ENCODE assay signal across 27 mouse cellular contexts in genomic region chr1:169637251-169637750, GRCm38 (mm10). TPM values are rescaled to one million over a fixed set of nuclear protein-coding genes. Genes with fewer than 3 reads are reported as not detected.
DNase-seq lines count a peak whose midpoint lies in the region; ATAC-seq and TF ChIP-seq lines count a peak whose summit lies in the region.
"Had no signal": no experiment of that assay in that cellular context is flagged by ENCODE, and none has a peak within 500 bp of the region (broad histone marks: within the 10 kb centered on the region; RNA-seq: fewer than 3 reads in every experiment).

No protein-coding gene starts in this region.

- no peaks in the 10 kb centered on the region for H3K36me3 ChIP-seq in kidney, postnatal 0 days (ENCODE audit: insufficient read depth, low read length)
- no peaks in the 10 kb centered on the region for H3K36me3 ChIP-seq in kidney, embryonic 16.5 days (ENCODE audit: insufficient read depth, low read length)
- H3K36me3 ChIP-seq: embryonic facial prominence, embryonic 10.5 days; embryonic facial prominence, embryonic 15.5 days; forebrain, embryonic 12.5 days; midbrain, embryonic 10.5 days; stomach, embryonic 15.5 days had no signal

- no peaks in the 10 kb centered on the region for H3K27me3 ChIP-seq in kidney, postnatal 0 days (ENCODE audit: insufficient read depth, low read length)
- H3K27me3 ChIP-seq in kidney, embryonic 16.5 days (ENCODE audit: insufficient read depth, low read length) = no peaks in the 10 kb centered on the region
- H3K27me3 ChIP-seq: embryonic facial prominence, embryonic 15.5 days; forebrain, embryonic 12.5 days; stomach, embryonic 15.5 days had no signal

- no peak overlapping the region for H3K27ac ChIP-seq in kidney, postnatal 0 days
- no peak overlapping the region for H3K27ac ChIP-seq in kidney, embryonic 16.5 days (ENCODE audit: low read length)
- H3K27ac ChIP-seq: embryonic facial prominence, embryonic 10.5 days; embryonic facial prominence, embryonic 15.5 days; forebrain, embryonic 12.5 days; liver, embryonic 14.5 days; midbrain, embryonic 10.5 days; stomach, embryonic 15.5 days had no signal

- no peak for TF ChIP-seq CTCF in kidney, postnatal 0 days (IDR thresholded peaks at IDR 0.05; ENCODE audit: low read depth)

- DNase-seq in heart, adult 11 months = peak; percentile 93
- DNase-seq in heart, postnatal 4 days = no peak
- peak; percentile 12 for DNase-seq in kidney, postnatal 0 days (ENCODE audit: low spot score)
- peak; percentile 21 for DNase-seq in retina, postnatal 1 day
- DNase-seq in retina, embryonic 14.5 days (ENCODE audit: low spot score) = no peak
- DNase-seq in skeletal muscle tissue, adult 2 months (ENCODE audit: low read depth, low spot score) = peak; percentile 3
- no peak for DNase-seq in spleen, postnatal 36 days (ENCODE audit: low spot score in 2 of 2)
- DNase-seq: adrenal gland, postnatal 25 days; B cell, adult 2 months; cerebellum, adult 18-20 months; cerebellum, postnatal 10 days; forebrain, postnatal 0 days; kidney, adult 8-10 months; liver; lung, adult 2 months; thymus, postnatal 14 days had no signal

- no peak for ATAC-seq in kidney, postnatal 0 days (replicated peaks; ENCODE audit: low FRiP score, low read depth)
- no peak for ATAC-seq in kidney, embryonic 16.5 days (ENCODE audit: low FRiP score, low TSS enrichment)
- ATAC-seq: forebrain, postnatal 0 days; hindbrain, embryonic 16.5 days; midbrain, embryonic 16.5 days had no signal

- no peaks in the 10 kb centered on the region for H3K9me3 ChIP-seq in kidney, postnatal 0 days (replicated peaks; ENCODE audit: low read length)
- H3K9me3 ChIP-seq in kidney, embryonic 16.5 days (ENCODE audit: low read length) = no peaks in the 10 kb centered on the region
- H3K9me3 ChIP-seq: embryonic facial prominence, embryonic 10.5 days; embryonic facial prominence, embryonic 15.5 days; forebrain, embryonic 12.5 days; midbrain, embryonic 10.5 days; stomach, embryonic 15.5 days had no signal

- no peak overlapping the region for H3K4me2 ChIP-seq in kidney, postnatal 0 days (ENCODE audit: low read length)
- no peak overlapping the region for H3K4me2 ChIP-seq in kidney, embryonic 16.5 days (replicated peaks; ENCODE audit: low read depth, low read length)
- H3K4me2 ChIP-seq: embryonic facial prominence, embryonic 15.5 days; forebrain, embryonic 12.5 days; stomach, embryonic 15.5 days had no signal

- H3K4me3 ChIP-seq in kidney, postnatal 0 days (replicated peaks; ENCODE audit: low read depth, low read length) = no peak overlapping the region
- no peak overlapping the region for H3K4me3 ChIP-seq in kidney, embryonic 16.5 days (ENCODE audit: low read length)
- H3K4me3 ChIP-seq: embryonic facial prominence, embryonic 10.5 days; embryonic facial prominence, embryonic 15.5 days; forebrain, embryonic 12.5 days; midbrain, embryonic 10.5 days; stomach, embryonic 15.5 days had no signal

- no peaks in the 10 kb centered on the region for H3K4me1 ChIP-seq in kidney, postnatal 0 days (replicated peaks; ENCODE audit: insufficient read depth, low read length)
- no peaks in the 10 kb centered on the region for H3K4me1 ChIP-seq in kidney, embryonic 16.5 days (ENCODE audit: insufficient read depth, low read length)
- H3K4me1 ChIP-seq: embryonic facial prominence, embryonic 15.5 days; forebrain, embryonic 12.5 days; stomach, embryonic 15.5 days had no signal

- 54% methylated on average over 14 of the region's 14 CpGs for WGBS in kidney, postnatal 0 days
- 52% methylated on average over 14 of the region's 14 CpGs for WGBS in kidney, embryonic 16.5 days

- no peak overlapping the region for H3K9ac ChIP-seq in kidney, postnatal 0 days (ENCODE audit: low read depth, low read length)
- H3K9ac ChIP-seq in kidney, embryonic 16.5 days (replicated peaks; ENCODE audit: low read length) = no peak overlapping the region
- H3K9ac ChIP-seq: embryonic facial prominence, embryonic 15.5 days; forebrain, embryonic 12.5 days; forebrain, postnatal 0 days; liver, embryonic 14.5 days; stomach, embryonic 15.5 days had no signal

RNA-seq across cellular contexts. Expression of gene Rgs5, which starts 18.0 kb away (rescaled TPM):
- total RNA-seq in heart, postnatal 4 days (2021) = 100 to 1,000 TPM; 179 to 211 TPM
- 44.1 and 46.2 TPM in 2 replicates for polyA plus RNA-seq in kidney, postnatal 0 days (2015; fragmentation: Nextera tagmentation; extraction: Ambion mirVana)
- 25.7 and 27.0 TPM in 2 replicates for polyA plus RNA-seq in kidney, embryonic 16.5 days (2015; fragmentation: Nextera tagmentation; extraction: Ambion mirVana)
- total RNA-seq: common myeloid progenitor, adult 5-6 weeks; neutrophil, adult 5-6 weeks had no signal

Comparison
In these comparisons a context has a peak if more than half of its experiments do, and no peak if none do; other contexts are left out.
1. DNase-seq: peak in heart, adult 11 months (single experiment), kidney, postnatal 0 days (single experiment), retina, postnatal 1 day (single experiment) and skeletal muscle tissue, adult 2 months (single experiment); none in heart, postnatal 4 days (single experiment), retina, embryonic 14.5 days (single experiment) and spleen, postnatal 36 days (0 of 2).